Mouse (Mus musculus): ENCODE measurements around the gene Omp. TPM values are rescaled to one million over a fixed set of nuclear protein-coding genes. Genes with fewer than 3 reads are reported as not detected.

Omp gene
- total and polyA plus RNA-seq, 3 experiments: 0.22 TPM; not detected in 2

Other genes starting within 250 kb of the Omp start
- gene Gdpd4, start 225.5 kb downstream of the Omp start, total RNA-seq (2014; fragmentation: Nextera tagmentation): not detected in 2 replicates
- gene Gdpd4, start 225.5 kb downstream of the Omp start, total RNA-seq (2017): 0.05 TPM in 1 of 2 replicates, not detected in the other
- gene Gdpd4, start 225.5 kb downstream of the Omp start, polyA plus RNA-seq (2012): not detected in 2 replicates
- not detected in 2 replicates for gene Myo7a, start 26.0 kb downstream of the Omp start, total RNA-seq (2014; fragmentation: Nextera tagmentation)
- gene Myo7a, start 26.0 kb downstream of the Omp start, total RNA-seq (2017): 0.05 and 0.12 TPM in 2 replicates
- gene Myo7a, start 26.0 kb downstream of the Omp start, polyA plus RNA-seq (2012): 0.01 TPM in 1 of 2 replicates, not detected in the other
- gene Capn5, start 32.8 kb upstream of the Omp start, total RNA-seq (2014; fragmentation: Nextera tagmentation): 6.5 TPM in 1 of 2 replicates, not detected in the other
- 0.23 and 1.0 TPM in 2 replicates for gene Capn5, start 32.8 kb upstream of the Omp start, total RNA-seq (2017)
- gene Capn5, start 32.8 kb upstream of the Omp start, polyA plus RNA-seq (2012): 0.02 and 0.03 TPM in 2 replicates
- not detected in 2 replicates for gene B3gnt6, start 54.0 kb upstream of the Omp start, total RNA-seq (2014; fragmentation: Nextera tagmentation)
- 0.11 and 0.17 TPM in 2 replicates for gene B3gnt6, start 54.0 kb upstream of the Omp start, total RNA-seq (2017)
- 0.03 and 0.09 TPM in 2 replicates for gene B3gnt6, start 54.0 kb upstream of the Omp start, polyA plus RNA-seq (2012)
- 67.7 and 88.3 TPM in 2 replicates for gene Acer3, start 175.7 kb upstream of the Omp start, total RNA-seq (2014; fragmentation: Nextera tagmentation)
- 133 and 145 TPM in 2 replicates for gene Acer3, start 175.7 kb upstream of the Omp start, total RNA-seq (2017)
- gene Acer3, start 175.7 kb upstream of the Omp start, polyA plus RNA-seq (2012): 5.7 and 12.1 TPM in 2 replicates
- gene Tsku, start 215.8 kb upstream of the Omp start, total RNA-seq (2014; fragmentation: Nextera tagmentation): not detected in 2 replicates
- not detected in 2 replicates for gene Tsku, start 215.8 kb upstream of the Omp start, total RNA-seq (2017)
- gene Tsku, start 215.8 kb upstream of the Omp start, polyA plus RNA-seq (2012): not detected in 2 replicates